Mouse (Mus musculus) natural killer cell, adult 2 months (primary cell): Measurements from ENCODE around the gene Nkx1-2.

Experiments
- DNase-seq, 2 experiments: peaks; one replicate each; pipeline ENCODE4 v3.0.0; 2022; ENCODE audit warnings: low spot score in 2 of 2

Gene Nkx1-2

GRCm38 (mm10) chr7:132605689-132606088, 6.3 kb upstream of the Nkx1-2 start:
- no peak for DNase-seq

DNA sequence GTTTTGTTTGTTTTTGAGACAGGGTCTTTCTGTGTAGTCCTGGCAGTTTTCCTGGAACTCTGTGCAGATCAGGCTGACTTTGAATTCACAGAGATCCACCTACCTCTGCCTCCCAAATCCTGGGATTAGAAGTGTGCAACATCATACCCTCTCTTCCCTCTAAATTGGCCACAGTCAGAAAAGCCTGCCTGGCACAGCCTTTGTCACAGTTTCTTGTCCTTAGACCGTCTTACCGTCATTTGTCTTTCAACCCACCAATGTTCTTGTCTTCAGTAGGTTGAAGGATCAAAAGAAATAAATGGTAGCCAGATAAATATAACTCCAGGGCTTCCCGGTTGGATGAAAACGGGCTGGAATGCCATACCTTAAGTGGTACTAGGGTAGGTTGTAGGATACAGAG, 5.3 kb upstream of the Nkx1-2 start:
- no peak for DNase-seq

DNA sequence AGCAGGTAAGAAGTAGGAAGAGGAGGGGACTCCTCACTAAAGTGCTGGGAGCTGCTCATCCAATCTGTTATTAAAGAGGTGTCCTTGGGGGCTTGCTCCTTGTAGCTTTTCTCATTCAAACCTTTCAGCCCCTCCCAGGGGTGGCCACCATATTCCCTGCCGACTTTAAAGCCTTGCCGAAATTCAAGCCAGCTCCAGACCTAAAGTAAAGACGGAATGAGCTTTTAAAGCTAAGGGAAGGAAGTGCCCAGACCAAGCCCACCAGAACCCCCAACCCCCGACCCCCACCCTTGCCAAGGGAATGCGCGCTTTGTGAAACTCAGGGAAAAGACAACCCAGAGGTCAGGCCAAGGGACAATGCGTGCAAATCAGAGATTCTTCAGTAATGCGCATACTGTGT, 1.5 kb upstream of the Nkx1-2 start:
- no peak for DNase-seq

DNA sequence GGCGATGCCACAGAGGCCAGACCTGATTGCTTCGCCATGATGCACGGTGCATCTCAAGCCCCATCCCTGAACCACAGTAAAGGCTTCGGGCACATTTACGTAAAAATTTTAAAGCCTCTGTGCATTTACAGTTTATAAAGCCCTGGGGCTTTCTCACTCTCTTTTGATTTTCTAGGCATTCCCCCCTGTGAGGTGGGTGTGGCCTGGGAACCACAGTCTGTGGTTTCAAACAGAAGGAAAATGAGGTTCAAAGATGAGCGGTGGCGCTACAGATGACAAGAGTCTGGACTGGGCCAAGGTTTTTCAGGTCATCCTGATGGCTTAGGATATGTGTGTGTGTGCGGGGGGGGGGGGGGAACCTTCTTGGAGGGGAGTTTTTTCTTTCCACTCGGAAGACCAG, 589 bp upstream of the Nkx1-2 start:
- DNase-seq: no peak

DNA sequence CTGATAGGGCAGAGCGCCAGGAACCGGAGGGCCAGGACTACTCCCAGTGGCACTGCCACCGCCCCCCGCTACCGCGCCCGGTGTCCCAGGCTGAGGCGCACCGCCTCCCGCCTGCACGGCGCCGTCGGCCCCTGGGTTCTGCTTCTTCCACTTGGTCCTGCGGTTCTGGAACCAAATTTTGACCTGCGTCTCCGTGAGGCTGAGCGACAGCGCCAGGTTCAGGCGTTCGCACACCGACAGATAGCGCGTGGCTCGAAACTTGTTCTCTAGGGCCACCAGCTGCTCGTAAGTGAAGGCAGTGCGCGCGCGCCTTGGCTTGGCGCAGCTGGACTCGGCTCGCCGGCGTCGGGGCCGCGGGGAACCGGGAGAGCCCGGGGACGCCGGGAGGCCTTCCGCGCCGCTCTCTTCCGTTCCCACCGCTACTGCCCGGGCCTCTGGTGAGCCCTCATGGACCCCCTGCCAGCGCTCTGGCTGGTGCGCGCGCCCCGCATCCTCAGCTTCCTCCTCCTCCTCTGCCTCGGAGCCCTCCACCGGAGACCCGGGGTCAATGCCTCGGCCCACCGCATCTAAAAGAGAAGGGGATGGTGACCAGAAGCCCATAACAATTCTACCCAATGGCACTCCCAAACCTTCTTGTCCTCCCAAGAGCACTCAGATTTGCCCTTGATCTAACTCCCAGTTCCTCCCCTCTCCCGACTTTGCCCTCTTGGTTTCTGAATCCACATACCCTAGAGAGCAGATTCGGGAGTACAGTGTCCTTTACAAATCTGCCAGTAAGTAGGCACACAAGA, 2.0 kb downstream of the Nkx1-2 start:
- no peak for DNase-seq

DNA sequence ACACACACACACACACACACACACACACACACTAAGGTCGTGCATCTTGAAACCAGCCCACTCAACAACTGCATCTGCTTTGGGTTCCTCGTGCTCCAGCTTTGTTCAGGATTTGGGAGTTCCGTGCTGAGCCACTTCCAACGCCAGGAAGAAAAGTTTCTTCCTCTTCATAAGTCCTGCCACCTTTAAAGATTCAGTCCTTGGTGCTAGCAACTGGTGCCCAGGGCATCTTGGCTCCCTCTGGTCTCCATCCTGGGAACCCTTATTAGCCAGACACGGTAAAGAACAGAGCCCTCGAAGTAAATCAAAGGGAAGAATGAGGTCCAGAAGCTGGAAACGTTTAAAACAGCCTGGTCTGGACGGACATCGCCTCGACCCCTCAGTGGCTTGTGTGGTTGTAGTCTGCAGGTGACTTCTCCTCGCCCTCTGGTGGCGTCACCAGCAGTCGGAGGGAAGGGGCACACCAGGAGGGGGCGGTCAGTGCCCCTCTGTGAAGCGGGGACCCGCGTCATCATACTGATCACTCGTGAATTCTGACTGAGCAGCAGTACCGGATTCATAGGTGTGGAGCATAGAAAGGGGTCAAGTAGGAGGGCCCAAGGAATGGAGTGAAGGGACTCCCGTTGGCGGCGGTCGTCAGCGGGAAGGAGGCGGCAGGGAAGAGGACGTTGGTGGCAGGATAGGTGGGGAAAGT, 2.7 kb downstream of the Nkx1-2 start:
- no peak for DNase-seq

DNA sequence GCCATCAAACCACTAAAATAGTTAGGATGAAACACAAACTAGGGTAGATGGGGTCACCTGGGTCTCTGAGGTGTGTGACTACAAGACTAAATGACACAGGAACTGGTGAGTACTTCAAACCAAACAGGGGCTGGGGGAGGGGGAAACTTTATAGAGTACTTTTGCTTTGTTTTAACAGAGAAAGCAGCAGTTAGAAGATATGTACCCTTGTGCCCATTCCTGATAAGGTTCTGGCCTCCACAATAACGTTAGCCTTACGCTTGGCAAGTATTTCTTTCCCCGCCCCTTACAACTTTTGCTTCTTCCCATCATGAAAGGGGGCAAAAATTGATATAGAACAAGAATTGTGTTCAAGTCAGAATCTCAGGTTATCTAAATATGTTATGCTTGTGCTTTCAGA, 3.6 kb downstream of the Nkx1-2 start:
- DNase-seq: no peak

DNA sequence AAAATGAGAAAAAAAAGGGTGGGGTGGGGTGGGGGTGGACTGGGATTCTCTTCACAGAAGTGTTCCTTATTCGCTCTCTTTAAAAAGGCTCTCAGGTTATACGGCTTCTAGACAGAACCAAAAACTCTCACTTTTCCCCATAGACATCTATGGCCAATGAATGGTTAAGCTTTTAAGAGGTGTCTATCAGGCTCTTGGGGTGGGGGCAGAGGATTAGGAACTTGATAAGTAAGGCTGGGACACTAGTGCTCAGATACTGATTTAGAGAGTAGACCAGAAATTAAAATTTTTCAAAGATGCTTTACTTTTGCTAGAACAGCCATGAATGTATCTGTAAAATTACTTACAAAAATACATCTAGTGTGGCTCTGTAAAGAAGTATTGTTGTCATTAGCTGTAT, 5.1 kb downstream of the Nkx1-2 start:
- no peak for DNase-seq

DNA sequence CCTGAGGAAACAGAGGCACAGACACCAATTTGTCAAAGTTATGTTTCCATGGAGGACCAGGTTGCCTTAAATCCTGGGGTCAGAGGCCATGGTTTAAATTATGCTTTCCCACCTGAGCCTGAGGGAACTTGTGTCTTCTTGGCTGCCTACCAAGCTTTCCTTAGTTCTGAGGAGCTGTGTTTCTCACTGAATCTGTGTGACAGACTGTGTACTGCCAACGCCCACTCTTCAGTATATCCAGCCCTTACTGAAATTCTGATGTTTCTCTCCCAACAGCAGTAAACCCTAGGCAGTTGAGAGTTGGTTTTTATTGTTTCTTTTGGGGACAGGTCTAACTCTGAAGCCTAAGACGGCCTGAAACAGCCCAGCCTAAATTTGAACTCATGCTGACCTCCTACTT, 5.7 kb downstream of the Nkx1-2 start:
- DNase-seq: no peak

DNA sequence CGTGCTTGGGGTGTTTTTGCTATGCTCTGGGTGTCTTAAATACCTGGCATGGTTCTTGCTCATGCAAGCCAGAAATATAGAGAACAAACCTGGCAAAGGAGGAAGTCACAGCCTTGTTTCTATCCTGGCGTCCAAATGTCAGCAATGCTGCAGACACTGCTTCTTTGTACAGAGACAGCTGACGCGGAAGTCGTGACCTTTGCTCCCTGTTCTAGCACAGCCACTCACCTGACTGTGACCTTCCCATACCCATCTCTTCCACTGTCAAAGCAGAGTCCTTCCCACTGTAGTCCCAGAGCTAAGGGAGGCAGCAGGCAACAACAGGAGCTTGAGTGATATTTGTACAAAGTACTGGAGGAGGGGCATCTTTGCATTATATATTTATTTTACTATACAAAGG, 9.8 kb downstream of the Nkx1-2 start:
- DNase-seq: no peak

GRCm38 (mm10) chr7:132587167-132587566, 12.3 kb downstream of the Nkx1-2 start:
- DNase-seq: no peak

- no peak for DNase-seq
Observed at GRCm38 (mm10) chr7:132585695-132586491, 13.5 kb downstream of the Nkx1-2 start.

DNA sequence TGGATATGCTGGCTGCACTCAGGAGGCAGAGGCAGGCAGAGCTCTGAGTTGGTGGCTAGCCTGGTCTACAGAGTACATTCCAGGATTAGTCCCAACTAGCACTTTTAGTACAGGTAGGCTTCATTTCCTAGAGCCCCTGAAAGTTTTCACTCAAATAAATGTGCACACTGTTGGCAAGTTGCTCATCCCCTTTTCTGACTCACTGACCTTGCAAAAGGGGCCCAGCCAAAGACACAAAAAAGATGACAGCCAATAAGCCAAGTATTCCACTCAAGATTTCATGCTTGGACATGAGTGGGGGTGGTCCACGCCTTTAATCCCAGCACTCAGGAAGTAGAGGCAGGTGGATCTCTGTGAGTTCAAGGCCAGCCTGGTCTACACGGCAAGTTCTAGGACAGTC, 18.0 kb downstream of the Nkx1-2 start:
- DNase-seq: no peak

DNA sequence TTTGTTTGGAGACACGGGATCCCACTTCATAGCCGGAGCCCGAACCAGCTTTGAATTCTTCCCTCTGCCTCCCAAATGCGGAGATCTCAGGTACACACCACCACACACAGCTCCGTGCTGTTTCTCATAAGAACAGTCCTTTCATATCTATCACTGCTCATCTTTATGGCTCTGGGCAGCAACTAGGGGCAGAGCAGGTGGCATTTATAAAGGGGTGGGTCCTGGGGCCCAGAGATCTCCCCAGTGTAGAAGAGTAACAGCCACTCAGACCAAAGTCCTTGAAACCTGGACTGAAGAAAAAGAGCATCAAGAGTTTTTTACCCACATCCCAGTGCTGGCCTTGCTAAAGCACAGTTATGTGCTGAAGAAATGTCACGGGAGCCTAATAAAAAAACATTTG, 18.9 kb downstream of the Nkx1-2 start:
- no peak for DNase-seq

DNA sequence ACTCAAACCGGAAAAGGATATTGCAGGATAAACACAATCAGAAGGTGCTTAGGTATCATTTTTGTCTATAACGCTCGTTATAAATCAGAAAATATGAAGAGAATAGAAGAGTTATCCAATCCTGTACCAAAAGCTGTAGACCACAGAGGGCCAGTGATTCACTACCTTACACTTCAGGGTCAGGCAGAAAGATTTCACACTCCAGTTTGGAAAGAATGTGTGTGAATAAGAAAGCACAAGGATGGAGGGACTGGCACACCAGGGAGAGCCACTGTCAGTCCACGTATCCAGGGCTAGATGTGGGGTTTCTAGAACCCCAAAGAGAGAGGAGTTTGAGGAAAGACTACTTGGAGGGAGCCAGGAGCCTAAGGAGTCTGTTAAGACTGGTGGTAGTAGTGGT, 22.5 kb downstream of the Nkx1-2 start:
- no peak for DNase-seq

- DNase-seq: peak; percentile 88 to 92
Observed at GRCm38 (mm10) chr7:132576116-132576650, 23.3 kb downstream of the Nkx1-2 start, which contains the start of gene Oat. Oat (minus strand) TSS chr7:132576398.

DNA sequence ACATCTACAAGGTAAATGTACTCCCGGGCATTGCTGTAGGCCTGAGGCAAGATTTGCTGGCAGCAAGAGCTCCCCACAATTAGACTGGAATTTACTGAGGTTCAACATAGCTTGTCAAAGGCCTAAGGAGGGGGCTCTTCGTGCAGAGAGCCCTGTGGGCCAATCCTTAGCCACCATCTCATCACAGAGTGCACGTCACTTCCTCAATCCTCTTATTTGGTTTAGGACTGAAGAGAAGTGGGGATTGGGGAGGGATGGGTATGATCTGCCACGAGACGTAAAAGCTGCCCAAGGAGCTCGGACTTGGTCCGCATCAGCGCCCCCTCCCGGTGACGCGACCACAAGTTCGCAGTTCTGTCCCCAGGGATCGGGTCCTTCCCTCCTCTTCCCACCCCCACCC, 23.8 kb downstream of the Nkx1-2 start:
- peak; percentile 57 to 74 for DNase-seq

GRCm38 (mm10) chr7:132574646-132575045, 24.8 kb downstream of the Nkx1-2 start:
- DNase-seq: no peak

- no peak for DNase-seq
Observed at GRCm38 (mm10) chr7:132573205-132573604, 26.2 kb downstream of the Nkx1-2 start.

DNA sequence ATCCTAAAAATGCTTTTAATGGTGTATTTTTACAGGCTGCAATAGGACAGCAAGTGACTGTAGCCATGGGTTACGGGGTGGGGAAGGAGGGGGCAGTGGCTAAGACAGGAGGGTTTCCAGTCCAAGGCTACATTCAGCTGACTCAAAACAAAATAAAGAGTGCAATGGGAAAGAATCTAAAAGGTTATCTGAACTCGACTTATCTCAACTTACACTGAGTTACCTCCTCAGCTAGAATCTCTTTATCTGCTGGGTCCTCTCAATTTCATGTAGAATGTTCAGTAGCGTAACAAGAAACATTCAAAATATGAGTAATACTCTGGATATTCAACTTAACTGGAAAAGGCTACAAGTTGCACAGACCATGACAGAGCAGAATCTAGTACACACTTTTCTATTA, 26.7 kb downstream of the Nkx1-2 start:
- no peak for DNase-seq

DNA sequence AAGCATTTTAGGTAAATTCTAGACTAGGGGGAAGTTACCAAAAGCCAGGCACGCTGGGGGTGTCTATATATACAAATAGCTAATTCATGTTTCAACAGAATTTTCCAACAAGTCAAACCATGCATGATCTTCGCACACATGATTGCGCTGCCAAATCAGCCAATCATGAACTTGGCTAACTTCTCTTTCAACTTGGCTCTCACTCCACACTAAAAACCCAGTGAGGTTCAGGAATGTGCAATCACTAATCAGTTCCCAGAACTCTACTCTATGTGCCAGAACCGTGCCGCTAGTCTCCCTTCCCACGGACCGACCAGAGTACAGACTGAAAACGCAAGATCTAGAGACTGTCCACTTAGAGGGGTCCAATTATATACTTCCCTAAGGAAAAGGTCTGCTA, 28.0 kb downstream of the Nkx1-2 start:
- no peak for DNase-seq

GRCm38 (mm10) chr7:132570071-132570470, 29.4 kb downstream of the Nkx1-2 start:
- DNase-seq: no peak
